Mouse (Mus musculus): ENCODE data around the gene Hyal3. TPM values are rescaled to one million over a fixed set of nuclear protein-coding genes. Genes with fewer than 3 reads are reported as not detected.
"Not testable (repeated sequence)": the region's sequence is repeated elsewhere in the genome, so short reads cannot be mapped to it uniquely, and the experiment has no call there.

Gene Hyal3
- polyA plus RNA-seq, 1 experiment from 2014 or later, result 1.3 TPM

DNA sequence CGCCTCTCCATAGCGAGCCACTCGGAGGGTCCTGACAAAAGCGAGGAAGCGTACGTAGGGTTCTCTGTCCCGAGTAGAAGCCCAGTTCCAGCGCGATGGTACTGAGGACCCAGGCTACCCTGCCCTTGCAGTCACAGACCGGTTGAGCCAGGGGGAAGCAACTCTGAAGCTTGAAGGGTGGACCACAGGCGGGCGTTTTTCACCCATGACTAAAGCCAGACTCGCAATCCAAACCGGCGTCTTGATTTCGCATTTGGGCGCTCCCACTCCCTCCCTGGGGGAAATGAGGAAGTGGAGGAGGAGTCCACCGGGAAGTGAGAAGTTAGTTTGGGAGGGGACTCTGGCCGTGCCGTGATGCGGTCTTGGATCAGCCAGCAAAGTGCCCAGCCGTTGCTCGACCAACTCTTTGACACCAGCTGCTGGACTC lies 25.6 kb upstream of the Hyal3 start:
- H3K36me3 ChIP-seq (ENCODE audit: control insufficient read depth, insufficient read depth, low read length), result peaks cover 25% of the 10 kb centered on the region
- peak overlapping the region; percentile 97 for H3K27ac ChIP-seq (replicated peaks)
- WGBS, result under 1% methylated on average over 23 of the region's 23 CpGs
- ATAC-seq (ENCODE audit: low FRiP score, low TSS enrichment), result peak; percentile 9
- H3K4me2 ChIP-seq (replicated peaks; ENCODE audit: low read depth), result peak overlapping the region; percentile 83
- H3K9ac ChIP-seq (ENCODE audit: low read length), result peak overlapping the region; percentile 85
- no peaks in the 10 kb centered on the region for H3K27me3 ChIP-seq (ENCODE audit: control insufficient read depth, insufficient read depth, low read length)
- H3K4me3 ChIP-seq (ENCODE audit: low read depth, low read length), result peak overlapping the region; percentile 69
- TF ChIP-seq EP300 (optimal IDR thresholded peaks at IDR 0.05), result no peak
- DNase-seq (ENCODE audit: low spot score), result peak; percentile 72
- no peaks in the 10 kb centered on the region for H3K9me3 ChIP-seq (ENCODE audit: control insufficient read depth, low read length)
- H3K4me1 ChIP-seq (replicated peaks; ENCODE audit: control insufficient read depth, insufficient read depth), result peaks cover 22% of the 10 kb centered on the region

DNA sequence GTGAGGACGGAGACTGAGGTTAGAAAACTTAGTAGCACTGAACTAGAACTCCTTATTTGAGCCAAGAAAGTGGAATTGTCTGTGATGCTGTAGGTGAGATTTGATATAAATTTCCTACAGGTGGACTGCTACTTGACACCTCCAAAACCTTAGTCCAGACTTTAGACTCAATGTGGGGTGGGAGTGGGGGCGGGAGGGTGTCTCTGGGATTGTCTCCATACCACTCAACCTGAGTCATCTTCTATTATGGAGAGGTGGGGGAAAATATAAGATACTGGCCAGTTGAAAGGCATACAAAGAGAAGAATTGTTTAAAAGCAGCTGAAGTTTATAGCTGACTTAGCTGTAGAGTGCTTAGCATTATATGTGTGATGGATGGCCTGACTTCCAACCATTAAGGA lies 24.9 kb upstream of the Hyal3 start:
- Histone ChIP-seq H3K27ac (replicated peaks) (peak overlapping the region; percentile 97), H3K4me3 (ENCODE audit: low read depth, low read length) (peak overlapping the region; percentile 69), H3K27me3 (ENCODE audit: control insufficient read depth, insufficient read depth, low read length) (no peaks in the 10 kb centered on the region), H3K36me3 (ENCODE audit: control insufficient read depth, insufficient read depth, low read length) (peaks cover 25% of the 10 kb centered on the region), H3K9me3 (ENCODE audit: control insufficient read depth, low read length) (no peaks in the 10 kb centered on the region), H3K9ac (ENCODE audit: low read length) (peak overlapping the region; percentile 85), H3K4me2 (replicated peaks; ENCODE audit: low read depth) (peak overlapping the region; percentile 83), H3K4me1 (replicated peaks; ENCODE audit: control insufficient read depth, insufficient read depth) (peaks cover 21% of the 10 kb centered on the region)
- WGBS, result 25% methylated on average over 2 of the region's 2 CpGs
- DNase-seq (ENCODE audit: low spot score), result no peak
- no peak for TF ChIP-seq CTCF (IDR thresholded peaks at IDR 0.05; ENCODE audit: low read depth)
- TF ChIP-seq EP300 (optimal IDR thresholded peaks at IDR 0.05), result no peak
- ATAC-seq (ENCODE audit: low FRiP score, low TSS enrichment), result no peak

DNA sequence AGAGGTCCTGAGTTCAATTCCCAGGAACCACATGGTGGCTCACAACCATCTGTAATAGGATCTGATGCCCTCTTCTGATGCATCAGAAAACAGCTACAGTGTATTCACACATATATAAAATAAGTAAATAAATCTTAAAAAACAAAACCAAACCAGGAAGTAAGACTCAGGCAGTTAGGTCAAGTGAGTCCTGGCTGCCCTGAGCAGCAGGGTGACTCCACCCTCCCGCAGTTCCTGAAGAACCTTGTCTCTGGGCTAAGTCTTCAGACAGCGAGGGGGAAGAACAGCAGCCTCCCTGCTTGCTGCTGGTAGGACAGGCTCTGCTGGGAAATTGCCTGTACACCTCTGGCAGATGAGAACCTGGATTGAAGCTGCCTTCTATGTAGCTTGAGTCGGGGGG lies 24.3 kb upstream of the Hyal3 start:
- H3K4me3 ChIP-seq (ENCODE audit: low read depth, low read length), result peak overlapping the region; percentile 69
- H3K27me3 ChIP-seq (ENCODE audit: control insufficient read depth, insufficient read depth, low read length), result no peaks in the 10 kb centered on the region
- no peak for TF ChIP-seq CTCF (IDR thresholded peaks at IDR 0.05; ENCODE audit: low read depth)
- TF ChIP-seq EP300 (optimal IDR thresholded peaks at IDR 0.05), result no peak
- H3K4me2 ChIP-seq (replicated peaks; ENCODE audit: low read depth), result peak overlapping the region; percentile 83
- ATAC-seq (ENCODE audit: low FRiP score, low TSS enrichment) (no peak), DNase-seq (ENCODE audit: low spot score) (no peak)
- H3K9me3 ChIP-seq (ENCODE audit: control insufficient read depth, low read length), result no peaks in the 10 kb centered on the region
- H3K9ac ChIP-seq (ENCODE audit: low read length), result peak overlapping the region; percentile 31; the same call in 1 of the 2 replicates
- H3K4me1 ChIP-seq (replicated peaks; ENCODE audit: control insufficient read depth, insufficient read depth), result peaks cover 17% of the 10 kb centered on the region
- H3K36me3 ChIP-seq (ENCODE audit: control insufficient read depth, insufficient read depth, low read length), result peaks cover 28% of the 10 kb centered on the region
- peak overlapping the region; percentile 97 for H3K27ac ChIP-seq (replicated peaks)
- 56% methylated on average over 3 of the region's 3 CpGs for WGBS

DNA sequence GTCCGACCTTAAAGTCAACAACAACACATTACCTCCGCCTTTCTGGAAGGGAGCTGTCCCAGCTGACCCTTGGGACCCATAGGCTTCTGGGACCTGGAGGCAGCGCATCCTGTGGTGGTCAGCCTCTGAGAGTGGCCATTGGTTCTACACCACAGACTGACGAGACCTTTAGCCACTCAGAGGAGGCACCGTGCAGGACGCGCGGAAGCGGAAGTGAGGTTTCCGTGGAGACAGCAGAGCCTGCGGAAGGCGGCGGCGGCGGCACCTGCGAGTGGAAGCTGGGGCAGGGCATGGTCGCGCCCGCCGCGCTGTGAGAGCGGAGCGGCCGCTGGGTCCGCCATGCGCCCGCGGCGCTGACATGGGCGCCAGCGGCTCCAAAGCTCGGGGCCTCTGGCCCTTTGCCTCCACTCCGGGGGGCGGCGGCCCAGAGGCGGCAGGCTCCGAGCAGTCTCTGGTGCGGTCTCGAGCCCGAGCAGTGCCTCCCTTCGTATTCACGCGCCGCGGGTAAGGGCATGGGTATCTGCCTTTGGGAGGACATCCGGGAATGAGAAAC lies 17.5 kb upstream of the Hyal3 start, which contains the start of gene Tusc2:
Gene Tusc2, plus strand, starts transcription at position 227 of the 553 bp plus-strand sequence.
- no peak for TF ChIP-seq CTCF (IDR thresholded peaks at IDR 0.05; ENCODE audit: low read depth)
- TF ChIP-seq EP300 (optimal IDR thresholded peaks at IDR 0.05), result no peak
- H3K36me3 ChIP-seq (ENCODE audit: control insufficient read depth, insufficient read depth, low read length), result peaks cover 26% of the 10 kb centered on the region
- peak within 1 kb of the TSS; percentile 79 for H3K4me3 ChIP-seq (ENCODE audit: low read depth, low read length)
- no peaks in the 10 kb centered on the region for H3K9me3 ChIP-seq (ENCODE audit: control insufficient read depth, low read length)
- no peaks in the 10 kb centered on the region for H3K27me3 ChIP-seq (ENCODE audit: control insufficient read depth, insufficient read depth, low read length)
- H3K4me1 ChIP-seq (replicated peaks; ENCODE audit: control insufficient read depth, insufficient read depth), result peaks cover 6% of the 10 kb centered on the region; the same call in 1 of the 2 replicates
- peak within 1 kb of the TSS; percentile 86 for H3K4me2 ChIP-seq (replicated peaks; ENCODE audit: low read depth)
- DNase-seq (ENCODE audit: low spot score) (peak; percentile 96), ATAC-seq (ENCODE audit: low FRiP score, low TSS enrichment) (peak; percentile 94)
- peak within 1 kb of the TSS; percentile 84 for H3K27ac ChIP-seq (replicated peaks)
- peak within 1 kb of the TSS; percentile 82 for H3K9ac ChIP-seq (ENCODE audit: low read length)
- WGBS, result 1% methylated on average over 46 of the region's 46 CpGs

DNA sequence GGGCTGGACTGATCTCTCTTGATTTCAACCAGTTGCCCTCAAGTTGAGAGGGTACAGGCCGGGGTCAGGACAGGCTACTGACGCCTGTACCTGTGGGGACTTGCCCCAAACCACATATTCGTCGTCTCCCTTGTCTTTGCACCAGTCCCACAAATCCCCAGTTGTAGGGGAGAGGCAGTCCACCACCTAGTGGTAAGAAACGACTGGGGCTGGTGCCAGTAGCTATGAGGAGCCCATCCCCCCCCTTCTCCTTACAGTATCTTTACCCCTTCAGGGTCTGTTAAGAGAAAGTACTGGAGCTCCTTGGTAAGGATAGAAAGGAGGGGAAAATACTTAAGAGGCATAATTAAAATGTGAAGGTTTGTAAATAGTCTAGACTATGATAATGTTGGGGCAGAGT lies 15.1 kb upstream of the Hyal3 start:
- not testable (repeated sequence) for H3K9me3 ChIP-seq (ENCODE audit: control insufficient read depth, low read length); H3K4me2 ChIP-seq (replicated peaks; ENCODE audit: low read depth); ATAC-seq (ENCODE audit: low FRiP score, low TSS enrichment); DNase-seq (ENCODE audit: low spot score); H3K27me3 ChIP-seq (ENCODE audit: control insufficient read depth, insufficient read depth, low read length); H3K4me3 ChIP-seq (ENCODE audit: low read depth, low read length); H3K9ac ChIP-seq (ENCODE audit: low read length)
- peak; percentile 60 for TF ChIP-seq CTCF (IDR thresholded peaks at IDR 0.05; ENCODE audit: low read depth)
- WGBS, result 32% methylated on average over 5 of the region's 5 CpGs
- Histone ChIP-seq H3K36me3 (ENCODE audit: control insufficient read depth, insufficient read depth, low read length) (peaks cover 10% of the 10 kb centered on the region), H3K4me1 (replicated peaks; ENCODE audit: control insufficient read depth, insufficient read depth) (peaks cover 14% of the 10 kb centered on the region), H3K27ac (replicated peaks) (peak overlapping the region; percentile 71)

DNA sequence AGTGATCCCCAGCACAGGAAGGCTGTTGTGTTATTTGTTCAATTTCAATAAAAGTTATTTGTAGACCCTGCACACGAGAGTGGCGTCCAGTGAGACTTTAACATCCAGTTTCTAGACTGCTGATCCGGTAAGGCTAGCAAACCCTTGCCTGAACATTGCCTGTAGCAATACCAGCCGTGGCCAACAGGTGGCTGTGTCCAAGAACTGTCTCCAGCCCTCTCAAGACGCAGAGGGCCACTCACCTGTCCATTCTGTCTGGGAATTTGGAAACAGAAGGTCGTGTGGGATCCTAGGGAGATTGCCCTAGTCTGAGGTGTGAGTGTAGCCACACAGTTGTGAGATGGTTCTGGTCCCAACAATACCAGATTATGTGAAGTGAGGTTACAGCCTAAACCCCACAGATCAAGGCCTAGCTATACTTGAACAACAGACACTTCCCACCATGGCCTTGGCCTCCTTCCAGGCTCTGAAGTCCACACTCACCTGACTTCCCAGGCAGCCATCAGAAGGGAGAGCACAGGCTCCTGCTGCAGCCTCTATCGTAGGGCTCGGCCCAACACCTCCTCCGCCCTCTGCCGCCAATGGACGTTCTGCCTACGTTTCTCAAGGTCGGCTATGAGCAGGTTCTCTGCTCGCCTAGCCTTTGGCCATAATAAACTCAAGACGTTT lies 14.4 kb upstream of the Hyal3 start:
- H3K4me1 ChIP-seq (replicated peaks; ENCODE audit: control insufficient read depth, insufficient read depth), result peaks cover 17% of the 10 kb centered on the region
- H3K27ac ChIP-seq (replicated peaks), result peak overlapping the region; percentile 86
- peaks cover 10% of the 10 kb centered on the region for H3K36me3 ChIP-seq (ENCODE audit: control insufficient read depth, insufficient read depth, low read length)
- H3K9ac ChIP-seq (ENCODE audit: low read length), result no peak overlapping the region
- TF ChIP-seq EP300 (optimal IDR thresholded peaks at IDR 0.05) (no peak), CTCF (IDR thresholded peaks at IDR 0.05; ENCODE audit: low read depth) (peak; percentile 88)
- no peak overlapping the region for H3K4me2 ChIP-seq (replicated peaks; ENCODE audit: low read depth)
- H3K4me3 ChIP-seq (ENCODE audit: low read depth, low read length), result no peak overlapping the region
- no peak for ATAC-seq (ENCODE audit: low FRiP score, low TSS enrichment)
- DNase-seq (ENCODE audit: low spot score), result peak; percentile 90
- 42% methylated on average over 15 of the region's 15 CpGs for whole genome bisulfite sequencing
- no peaks in the 10 kb centered on the region for H3K27me3 ChIP-seq (ENCODE audit: control insufficient read depth, insufficient read depth, low read length)
- H3K9me3 ChIP-seq (ENCODE audit: control insufficient read depth, low read length), result no peaks in the 10 kb centered on the region

All from stomach, postnatal 0 days (tissue).